Mouse (Mus musculus) A20 (cell line): ENCODE results near the gene Zmpste24.
"Not testable (repeated sequence)": the region's sequence is repeated elsewhere in the genome, so short reads cannot be mapped to it uniquely, and the experiment has no call there.

ENCODE experiments used
- DNase-seq: peaks from one replicate; pipeline ENCODE4 v3.0.0-alpha.2; 2011; ENCODE audit warnings: low read depth, low spot score

Gene Zmpste24

GRCm38 (mm10) chr4:121097650-121098378 is at the start of gene Zmpste24:
Gene Zmpste24, minus strand, starts transcription at chr4:121098241.
- peak; percentile 96 for DNase-seq

DNA sequence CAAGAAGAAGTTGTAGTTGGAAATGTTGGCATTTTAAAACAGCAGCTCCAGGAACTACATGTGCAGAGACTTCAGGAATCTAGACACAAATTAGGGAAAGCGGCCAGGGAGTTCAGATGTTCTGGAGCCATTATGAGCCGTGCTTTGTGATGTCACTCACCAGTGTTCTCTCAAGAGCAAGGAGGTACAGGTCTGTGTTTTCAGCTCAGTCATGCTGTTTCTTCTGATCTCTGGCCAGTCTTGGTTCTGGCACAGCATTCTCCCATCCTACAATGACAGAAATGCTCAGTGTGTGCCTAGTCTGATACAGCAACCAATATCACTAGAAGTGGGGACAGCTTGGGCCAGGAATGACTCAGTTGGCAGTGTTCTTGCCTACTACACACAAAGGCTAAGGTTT is 11.1 kb upstream of the Zmpste24 start, which contains the start of gene Tmco2:
Gene Tmco2 (minus strand): TSS at position 101 of the 400 bp plus-strand sequence.
- no peak for DNase-seq

DNA sequence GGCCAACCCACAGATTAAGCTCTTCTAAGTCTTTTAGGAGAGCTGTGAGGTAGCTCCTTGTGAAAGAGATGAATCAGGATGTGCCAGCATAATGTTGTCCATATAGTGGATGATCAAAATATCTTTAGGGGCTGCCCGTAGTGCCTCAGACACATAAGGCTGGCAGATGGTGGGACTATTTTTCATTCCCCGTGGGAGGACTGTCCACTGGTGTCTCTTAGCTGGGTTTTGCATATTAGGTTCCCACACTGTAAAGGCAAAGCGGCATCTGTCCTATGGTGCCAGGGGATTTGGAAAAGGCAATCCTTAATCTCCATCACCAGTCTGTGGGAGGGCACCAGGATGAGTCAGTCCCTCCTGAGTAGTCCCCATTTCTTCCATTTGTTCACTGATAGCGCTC is 5.3 kb upstream of the Zmpste24 start:
- no peak for DNase-seq

DNA sequence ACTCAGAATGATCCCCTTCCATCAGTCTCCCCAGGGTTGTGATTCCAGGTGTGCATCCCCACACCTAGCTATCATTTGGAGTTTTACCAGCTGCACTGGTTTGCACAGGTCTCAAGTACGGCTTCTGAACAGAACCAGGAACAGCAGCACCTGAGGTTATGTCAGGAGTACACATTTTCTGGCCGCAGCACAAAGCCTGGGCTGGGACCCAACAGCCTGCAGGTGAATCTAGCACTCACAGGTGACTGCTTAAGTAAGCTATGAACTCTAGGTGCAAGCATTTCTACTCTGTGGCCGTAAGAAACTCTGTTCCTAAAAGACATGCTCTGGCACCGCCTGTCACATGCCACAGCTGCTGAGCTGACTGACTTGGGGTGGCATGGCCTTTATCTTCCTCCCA is 7.8 kb downstream of the Zmpste24 start:
- DNase-seq, result no peak

DNA sequence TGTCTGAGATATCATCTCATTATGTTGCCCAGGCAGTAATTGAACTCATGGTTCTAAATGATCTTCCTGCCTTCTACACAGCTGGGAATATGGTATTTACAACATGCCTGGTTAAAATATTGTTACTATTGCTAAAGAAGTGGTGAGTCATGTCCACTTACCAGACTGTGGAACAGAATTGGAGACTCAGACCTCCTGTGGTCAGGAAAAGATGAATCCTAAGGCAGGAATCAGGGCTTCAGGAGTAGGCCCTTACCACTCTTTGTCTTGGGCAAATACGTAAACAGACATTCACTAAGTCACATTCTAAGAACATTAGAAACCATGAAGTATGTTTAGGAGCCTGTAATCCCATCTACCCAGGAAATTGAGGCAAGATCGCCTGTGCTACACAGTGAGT is 9.3 kb downstream of the Zmpste24 start:
- DNase-seq, result no peak

GRCm38 (mm10) chr4:121084506-121084905 is 13.5 kb downstream of the Zmpste24 start:
- no peak for DNase-seq

DNA sequence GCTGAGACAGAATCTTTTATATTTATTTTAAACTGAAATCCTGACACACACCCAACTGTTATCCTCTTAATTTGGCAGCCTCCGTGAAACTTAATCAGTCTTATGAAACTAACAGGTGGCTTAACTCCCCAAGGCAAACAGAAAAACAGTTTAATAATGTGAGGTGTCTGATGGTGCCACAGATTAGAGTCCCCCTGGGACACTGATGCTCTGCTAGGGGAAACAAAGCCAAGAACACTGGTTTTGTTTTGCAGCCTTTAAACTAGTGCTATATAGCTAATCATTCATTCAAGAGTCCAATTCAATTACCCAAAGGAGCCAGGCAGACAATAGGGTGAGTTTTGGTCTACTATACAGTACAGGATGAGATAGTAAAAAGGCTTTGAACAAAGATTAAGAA is 17.6 kb downstream of the Zmpste24 start:
- DNase-seq, result peak; percentile 47

GRCm38 (mm10) chr4:121077915-121078646 is 20.0 kb downstream of the Zmpste24 start:
- DNase-seq, result no peak

- peak; percentile 44 for DNase-seq
Observed at GRCm38 (mm10) chr4:121074250-121074649, 23.8 kb downstream of the Zmpste24 start.

- no peak for DNase-seq
Observed at GRCm38 (mm10) chr4:121065336-121065735, 32.7 kb downstream of the Zmpste24 start.

DNA sequence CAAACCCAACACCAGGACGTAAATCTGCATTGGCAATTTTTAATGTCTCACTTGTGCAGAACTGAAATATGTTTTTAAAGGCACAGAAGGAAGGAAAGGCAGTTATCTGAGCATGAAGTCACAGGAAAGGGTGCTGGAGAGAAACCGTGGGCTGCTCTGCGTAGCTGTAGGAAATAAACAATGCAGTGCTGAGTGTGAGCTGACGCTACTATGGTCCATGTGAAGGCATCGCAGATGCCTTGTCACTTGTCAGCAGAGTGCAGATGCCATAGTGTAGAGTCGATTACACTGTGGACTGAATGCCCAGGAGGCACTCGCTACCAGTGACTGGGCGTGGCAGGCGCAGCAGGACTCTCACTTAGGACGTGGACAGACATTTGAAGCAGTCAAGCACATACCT is 38.8 kb downstream of the Zmpste24 start:
- DNase-seq, result not testable (repeated sequence)

DNA sequence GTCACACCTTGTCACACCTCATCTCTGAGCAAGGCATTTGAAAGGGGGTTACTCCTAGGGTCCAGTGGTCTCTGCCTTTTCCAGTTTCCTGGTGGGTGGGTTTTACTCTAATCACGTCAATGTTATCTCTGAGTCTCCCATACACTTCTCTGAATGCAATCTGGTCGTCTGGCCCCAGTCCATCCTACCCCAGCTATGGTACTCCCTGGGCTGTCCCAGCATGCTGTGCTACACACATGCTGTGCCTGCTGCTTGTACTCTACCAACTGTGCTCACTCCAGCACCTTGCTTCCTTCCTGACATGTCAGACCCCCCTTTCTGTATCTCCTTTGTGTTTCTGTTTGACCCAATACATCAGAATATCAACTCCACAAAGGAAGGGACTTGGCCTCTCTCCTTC is 41.0 kb downstream of the Zmpste24 start:
- DNase-seq, result no peak

GRCm38 (mm10) chr4:121056342-121056741 is 41.7 kb downstream of the Zmpste24 start:
- DNase-seq, result peak; percentile 35

GRCm38 (mm10) chr4:121052454-121053323 is 45.4 kb downstream of the Zmpste24 start:
- DNase-seq, result no peak

DNA sequence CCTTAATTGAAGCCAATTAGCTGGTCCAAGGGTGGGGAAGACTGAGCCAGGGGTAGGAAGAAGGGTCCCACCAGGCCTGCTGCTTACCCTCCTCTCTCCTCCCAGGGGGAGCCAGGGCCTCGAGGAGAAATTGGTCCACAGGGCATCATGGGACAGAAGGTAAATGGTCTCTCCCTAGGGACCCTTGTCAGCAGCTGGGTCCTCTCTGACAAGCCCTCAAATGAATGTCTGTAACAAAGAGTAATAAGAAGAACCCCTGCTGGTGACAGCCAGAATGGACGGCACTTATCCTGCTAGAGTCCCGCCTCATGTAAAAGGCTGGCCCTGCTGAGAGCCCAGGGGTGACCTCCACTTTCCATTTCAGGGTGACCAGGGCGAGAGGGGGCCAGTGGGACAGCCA is 46.2 kb downstream of the Zmpste24 start:
- DNase-seq, result no peak

DNA sequence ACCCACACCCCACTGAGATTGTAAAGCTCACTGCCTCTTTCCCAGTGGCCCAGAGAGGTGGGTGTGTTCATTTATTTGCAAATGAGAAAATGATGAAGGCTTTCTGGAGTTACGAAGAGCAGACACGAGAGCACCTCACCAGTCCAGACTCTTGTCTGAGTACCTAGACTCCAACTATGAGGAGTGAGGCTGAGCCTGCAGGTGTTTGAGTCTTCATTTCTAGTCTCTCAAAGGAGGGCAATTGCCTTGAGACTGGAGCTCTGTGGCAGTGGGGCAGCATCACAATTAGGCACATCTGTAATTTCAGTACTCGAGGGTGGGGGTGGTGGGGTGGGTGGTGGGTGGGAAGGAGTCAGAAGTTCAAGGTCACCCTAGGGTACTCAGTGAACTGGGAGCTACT is 55.1 kb downstream of the Zmpste24 start:
- DNase-seq, result no peak

DNA sequence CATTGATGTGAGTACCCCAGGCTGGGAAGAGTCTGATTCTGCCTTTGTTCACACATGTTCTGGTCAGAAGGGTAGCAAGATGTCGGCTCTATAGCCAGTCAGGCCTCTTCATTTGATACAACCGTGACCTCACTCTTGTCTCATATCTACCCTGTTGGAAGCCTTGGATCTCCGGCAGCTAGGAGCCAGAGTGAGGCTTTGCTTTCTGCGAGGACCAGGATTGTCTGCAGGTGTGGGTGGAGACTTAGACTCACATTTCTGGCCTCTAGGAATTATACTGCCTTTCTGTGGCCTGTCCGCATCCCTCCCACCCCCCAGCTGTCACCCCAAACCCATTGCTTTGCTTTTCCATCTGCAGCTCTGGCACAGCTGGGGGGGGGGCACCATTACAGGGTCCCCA is 55.6 kb downstream of the Zmpste24 start:
- no peak for DNase-seq

- DNase-seq, result peak; percentile 77
Observed at GRCm38 (mm10) chr4:121040897-121041671, 57.0 kb downstream of the Zmpste24 start.

DNA sequence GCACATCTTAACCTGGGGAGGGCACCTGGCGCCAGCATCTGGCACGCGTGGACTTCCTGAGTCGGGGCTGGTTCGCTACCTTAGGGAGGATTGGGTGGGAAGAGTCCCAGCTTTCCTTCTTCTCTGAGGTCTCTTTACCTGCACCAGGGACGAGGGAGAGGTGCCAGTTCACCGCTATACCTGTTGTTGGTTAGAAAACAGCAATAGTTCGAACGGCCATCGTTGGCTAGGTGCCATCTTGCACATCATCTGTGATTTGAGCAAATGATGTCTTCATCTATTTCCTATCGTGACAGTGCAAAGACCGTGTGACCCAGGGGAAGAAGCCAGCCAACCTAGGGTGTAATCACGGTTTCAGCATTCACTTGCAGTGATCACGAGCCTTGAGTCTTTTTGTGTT is 57.7 kb downstream of the Zmpste24 start:
- no peak for DNase-seq

DNA sequence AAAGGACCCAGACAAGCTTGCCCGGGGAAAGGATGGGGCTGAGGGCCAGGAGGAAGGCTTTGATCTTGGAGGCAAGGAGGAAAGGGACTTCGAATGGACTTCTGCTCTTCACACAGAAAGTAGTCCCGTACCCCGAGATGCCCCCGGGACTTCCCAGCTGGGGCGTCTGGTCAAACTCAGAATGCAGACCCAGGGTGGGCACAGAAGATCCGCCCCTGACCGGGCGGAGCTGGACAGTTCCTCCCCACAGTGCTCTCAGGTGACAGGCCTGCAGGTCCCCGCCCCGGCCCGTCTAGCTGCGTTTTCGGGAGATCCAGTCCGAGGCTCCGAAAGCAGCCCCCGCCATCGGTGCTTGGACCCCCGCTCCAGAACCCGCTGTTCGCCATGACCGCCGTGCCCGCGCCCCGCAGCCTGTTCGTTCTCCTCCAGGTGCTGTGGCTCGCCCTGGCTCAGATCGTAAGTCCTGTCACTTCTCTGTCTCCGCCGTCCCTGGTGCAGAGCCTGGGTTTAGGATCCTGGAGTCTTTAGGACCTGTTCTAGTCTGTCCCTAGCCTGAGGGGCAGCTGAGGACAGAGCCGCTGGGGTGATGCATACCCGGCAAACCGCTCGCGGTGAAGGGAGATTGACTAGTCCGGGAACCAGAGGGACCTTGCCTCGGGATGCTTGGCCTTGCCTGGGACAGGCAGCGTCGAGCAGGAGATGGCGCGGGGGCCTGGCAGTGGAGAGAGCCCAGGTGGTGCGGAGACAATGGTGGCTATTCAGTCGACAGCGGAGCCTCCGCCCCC is 58.5 kb downstream of the Zmpste24 start, which contains the start of gene Col9a2:
Gene Col9a2 (plus strand): TSS at position 55 of the 785 bp plus-strand sequence.
- no peak for DNase-seq
